Mouse (Mus musculus) MEL (cell line): Measurements from ENCODE around the gene Slc26a10. TPM values are rescaled to one million over a fixed set of nuclear protein-coding genes. Genes with fewer than 3 reads are reported as not detected.
A peak's percentile ranks its signal among the peaks of the same experiment; 100 is the strongest.

Experiments
- DNase-seq: peaks from one replicate; pipeline ENCODE4 v3.0.0; 2011; ENCODE audit warnings: low read depth, low spot score
- H3K27ac ChIP-seq: 2 replicates; pipeline ENCODE4 v1.5.1; 2012; ENCODE audit warnings: low read depth, mild to moderate bottlenecking, control low read depth, low read length, moderate library complexity; ENCODE audit not compliant: control insufficient read depth
- H3K27me3 ChIP-seq, 2 experiments: fragments of 150-350 bp in 1 of 2; sonication (generic) in 1 of 2; 2 replicates each; pipeline ENCODE4 v1.6.1; 2012; ENCODE audit warnings: low read length in 2 of 2, mild to moderate bottlenecking in 2 of 2, improper control_type of control experiment in 1 of 2, moderate library complexity in 1 of 2; ENCODE audit not compliant: insufficient read depth in 2 of 2, control insufficient read depth in 1 of 2
- H3K36me3 ChIP-seq, 2 experiments: 2 replicates each; pipeline ENCODE4 v1.6.1; 2012 to 2014; ENCODE audit warnings: low read length in 2 of 2, improper control_type of control experiment in 1 of 2, inconsistent platforms in 1 of 2, mild to moderate bottlenecking in 1 of 2; ENCODE audit not compliant: insufficient read depth in 2 of 2, control insufficient read depth in 1 of 2
- H3K4me1 ChIP-seq, 2 experiments: fragments of 150-350 bp in 1 of 2; sonication (generic) in 1 of 2; 2 replicates each; pipeline ENCODE4 v1.6.1; 2012; ENCODE audit warnings: low read length in 2 of 2, improper control_type of control experiment in 1 of 2, mild to moderate bottlenecking in 1 of 2; ENCODE audit not compliant: insufficient read depth in 2 of 2, control insufficient read depth in 1 of 2
- H3K4me3 ChIP-seq, 2 experiments: fragments of 150-350 bp in 1 of 2; sonication (generic) in 1 of 2; 2 replicates each; pipeline ENCODE4 v1.5.1; 2012; ENCODE audit warnings: low read depth in 2 of 2, low read length in 2 of 2, mild to moderate bottlenecking in 2 of 2, moderate library complexity in 2 of 2, control low read depth in 1 of 2, improper control_type of control experiment in 1 of 2; ENCODE audit not compliant: control insufficient read depth in 1 of 2, insufficient read depth in 1 of 2
- H3K79me2 ChIP-seq: 2 replicates; pipeline ENCODE4 v1.6.1; 2012; ENCODE audit warnings: mild to moderate bottlenecking, low read length, moderate library complexity; ENCODE audit not compliant: control insufficient read depth, poor library complexity, insufficient read depth
- H3K9ac ChIP-seq: 2 replicates; pipeline ENCODE4 v1.6.1; 2012; ENCODE audit warnings: low read depth, mild to moderate bottlenecking, control low read depth, low read length, moderate library complexity; ENCODE audit not compliant: control insufficient read depth, poor library complexity, severe bottlenecking
- H3K9me3 ChIP-seq: fragments of 150-350 bp; sonication (generic); replicated peaks from 2 replicates; pipeline ENCODE4 v1.6.1; 2012; ENCODE audit warnings: mild to moderate bottlenecking, low read length, improper control_type of control experiment, moderate library complexity; ENCODE audit not compliant: insufficient read depth
- BHLHE40 ChIP-seq: IDR thresholded peaks from 2 replicates; pipeline ENCODE4 v1.6.1; 2012; ENCODE audit warnings: low read depth, mild to moderate bottlenecking, inconsistent platforms, low read length, improper control_type of control experiment, borderline replicate concordance
- CHD1 ChIP-seq: IDR thresholded peaks from 2 replicates; pipeline ENCODE4 v1.6.1; 2012; ENCODE audit warnings: low read depth, mild to moderate bottlenecking, inconsistent platforms, low read length, improper control_type of control experiment
- CHD2 ChIP-seq: IDR thresholded peaks from 2 replicates; pipeline ENCODE4 v1.6.1; 2011; ENCODE audit warnings: low read length, improper control_type of control experiment
- CTCF ChIP-seq, 3 experiments: IDR thresholded peaks in 2 of 3; conservative IDR thresholded peaks in 1 of 3; 2 replicates each; pipeline ENCODE4 v1.5.1; 2011 to 2012; ENCODE audit warnings: low read length in 3 of 3, low read depth in 2 of 3, mild to moderate bottlenecking in 2 of 3, improper control_type of control experiment in 1 of 3, inconsistent platforms in 1 of 3, mixed read lengths in 1 of 3, moderate library complexity in 1 of 3; ENCODE audit not compliant: control insufficient read depth in 1 of 3, insufficient read depth in 1 of 3, poor library complexity in 1 of 3, severe bottlenecking in 1 of 3
- E2F4 ChIP-seq: IDR thresholded peaks from 2 replicates; pipeline ENCODE4 v1.6.1; 2011; ENCODE audit warnings: low read depth, low read length, improper control_type of control experiment, borderline replicate concordance
- ELF1 ChIP-seq: IDR thresholded peaks from 2 replicates; pipeline ENCODE4 v1.6.1; 2014; ENCODE audit warnings: low read depth, mild to moderate bottlenecking, inconsistent platforms, low read length, improper control_type of control experiment, moderate library complexity
- EP300 ChIP-seq, 2 experiments: IDR thresholded peaks; 2 replicates each; pipeline ENCODE4 v1.6.1; 2011; ENCODE audit warnings: improper control_type of control experiment in 2 of 2, low read length in 2 of 2, low read depth in 1 of 2, mild to moderate bottlenecking in 1 of 2
- ETS1 ChIP-seq: IDR thresholded peaks from 2 replicates; pipeline ENCODE4 v1.6.1; 2012; ENCODE audit warnings: low read depth, mild to moderate bottlenecking, inconsistent platforms, low read length, improper control_type of control experiment, moderate library complexity
- GABPA ChIP-seq: IDR thresholded peaks from 2 replicates; pipeline ENCODE4 v1.6.1; 2012; ENCODE audit warnings: low read depth, mild to moderate bottlenecking, inconsistent platforms, low read length, improper control_type of control experiment, moderate library complexity
- GATA1 ChIP-seq: IDR thresholded peaks from 2 replicates; pipeline ENCODE4 v1.6.1; 2011; ENCODE audit warnings: low read depth, low read length, improper control_type of control experiment
- HCFC1 ChIP-seq: IDR thresholded peaks from 2 replicates; pipeline ENCODE4 v1.6.1; 2012; ENCODE audit warnings: low read depth, mild to moderate bottlenecking, inconsistent platforms, low read length, improper control_type of control experiment, moderate library complexity
- JUND ChIP-seq: IDR thresholded peaks from 2 replicates; pipeline ENCODE4 v1.6.1; 2011; ENCODE audit warnings: low read depth, mild to moderate bottlenecking, improper control_type of control experiment, low read length
- KAT2A ChIP-seq: conservative IDR thresholded peaks from 2 replicates; pipeline ENCODE4 v1.6.1; 2012; ENCODE audit warnings: low read depth, low read length, improper control_type of control experiment, inconsistent platforms
- MAFK ChIP-seq: IDR thresholded peaks from 2 replicates; pipeline ENCODE4 v1.6.1; 2011; ENCODE audit warnings: low read depth, mild to moderate bottlenecking, low read length, improper control_type of control experiment, borderline replicate concordance
- MAZ ChIP-seq: IDR thresholded peaks from 2 replicates; pipeline ENCODE4 v1.6.1; 2012; ENCODE audit warnings: low read depth, mild to moderate bottlenecking, inconsistent platforms, low read length, improper control_type of control experiment
- MEF2A ChIP-seq: IDR thresholded peaks from 2 replicates; pipeline ENCODE4 v1.6.1; 2014; ENCODE audit warnings: low read depth, mild to moderate bottlenecking, inconsistent platforms, low read length, improper control_type of control experiment; ENCODE audit not compliant: poor library complexity, insufficient replicate concordance, severe bottlenecking; ENCODE audit errors: extremely low read depth
- MXI1 ChIP-seq: IDR thresholded peaks from 2 replicates; pipeline ENCODE4 v1.6.1; 2011; ENCODE audit warnings: mild to moderate bottlenecking, low read depth, low read length, improper control_type of control experiment
- MYB ChIP-seq: IDR thresholded peaks from 2 replicates; pipeline ENCODE4 v1.6.1; 2011; ENCODE audit warnings: mild to moderate bottlenecking, low read depth, low read length, improper control_type of control experiment
- NELFE ChIP-seq: IDR thresholded peaks from 2 replicates; pipeline ENCODE4 v1.6.1; 2011; ENCODE audit warnings: low read depth, low read length, improper control_type of control experiment
- NRF1 ChIP-seq: IDR thresholded peaks from 2 replicates; pipeline ENCODE4 v1.6.1; 2014; ENCODE audit warnings: low read depth, mild to moderate bottlenecking, inconsistent platforms, low read length, improper control_type of control experiment, moderate library complexity; ENCODE audit not compliant: poor library complexity, insufficient read depth, severe bottlenecking
- POLR2A ChIP-seq, 2 experiments: IDR thresholded peaks; 2 replicates each; pipeline ENCODE4 v1.6.1; 2011 to 2012; ENCODE audit warnings: low read length in 2 of 2, mild to moderate bottlenecking in 2 of 2, control low read depth in 1 of 2, improper control_type of control experiment in 1 of 2, low read depth in 1 of 2, moderate library complexity in 1 of 2; ENCODE audit not compliant: control insufficient read depth in 1 of 2, insufficient read depth in 1 of 2, poor library complexity in 1 of 2
- POLR2AphosphoS2 ChIP-seq: IDR thresholded peaks from 2 replicates; pipeline ENCODE4 v1.6.1; 2011; ENCODE audit warnings: low read length, improper control_type of control experiment
- RCOR1 ChIP-seq: IDR thresholded peaks from 2 replicates; pipeline ENCODE4 v1.6.1; 2012; ENCODE audit warnings: low read depth, mild to moderate bottlenecking, inconsistent platforms, low read length, improper control_type of control experiment
- SIN3A ChIP-seq: IDR thresholded peaks from 2 replicates; pipeline ENCODE4 v1.6.1; 2012; ENCODE audit warnings: low read length, improper control_type of control experiment, inconsistent platforms
- TAL1 ChIP-seq: IDR thresholded peaks from 2 replicates; pipeline ENCODE4 v1.6.1; 2012; ENCODE audit warnings: mild to moderate bottlenecking, inconsistent platforms, low read length, moderate library complexity, mixed read lengths
- TBP ChIP-seq: IDR thresholded peaks from 2 replicates; pipeline ENCODE4 v1.8.0; 2011; ENCODE audit warnings: low read depth, low read length, improper control_type of control experiment
- TCF12 ChIP-seq: IDR thresholded peaks from 2 replicates; pipeline ENCODE4 v1.6.1; 2014; ENCODE audit warnings: low read depth, mild to moderate bottlenecking, inconsistent platforms, low read length, improper control_type of control experiment, moderate library complexity
- UBTF ChIP-seq: IDR thresholded peaks from 2 replicates; pipeline ENCODE4 v1.6.1; 2012; ENCODE audit warnings: low read depth, mild to moderate bottlenecking, inconsistent platforms, low read length, improper control_type of control experiment, moderate library complexity, borderline replicate concordance; ENCODE audit not compliant: insufficient read depth
- USF1 ChIP-seq: IDR thresholded peaks from 2 replicates; pipeline ENCODE4 v1.6.1; 2014; ENCODE audit warnings: low read depth, mild to moderate bottlenecking, inconsistent platforms, low read length, improper control_type of control experiment, moderate library complexity
- USF2 ChIP-seq, 2 experiments: IDR thresholded peaks; 2 replicates each; pipeline ENCODE4 v1.6.1; 2011 to 2012; ENCODE audit warnings: improper control_type of control experiment in 2 of 2, low read length in 2 of 2, borderline replicate concordance in 1 of 2, inconsistent platforms in 1 of 2, low read depth in 1 of 2, mild to moderate bottlenecking in 1 of 2; ENCODE audit not compliant: insufficient read depth in 1 of 2
- ZC3H11A ChIP-seq: IDR thresholded peaks from 2 replicates; pipeline ENCODE4 v1.6.1; 2012; ENCODE audit warnings: low read depth, mild to moderate bottlenecking, inconsistent platforms, low read length, improper control_type of control experiment
- ZKSCAN1 ChIP-seq: IDR thresholded peaks from 2 replicates; pipeline ENCODE4 v1.6.1; 2012; ENCODE audit warnings: low read depth, mild to moderate bottlenecking, inconsistent platforms, low read length, improper control_type of control experiment, moderate library complexity
- ZMIZ1 ChIP-seq: IDR thresholded peaks from 2 replicates; pipeline ENCODE4 v1.6.1; 2012; ENCODE audit warnings: low read depth, mild to moderate bottlenecking, inconsistent platforms, low read length, improper control_type of control experiment, moderate library complexity
- polyA plus RNA-seq, 2 experiments: library from polyadenylated mRNA; stranded (reverse) in 1 of 2; unstranded in 1 of 2; fragments of >175 nt in 1 of 2; fragments of >200 nt in 1 of 2; gene quantifications; 2 replicates each; pipeline versions ENCODE4 v1.2.1 to v1.2.4; 2012; ENCODE audit warnings: low replicate concordance in 2 of 2, low read depth in 1 of 2; ENCODE audit not compliant: insufficient read length in 2 of 2, insufficient read depth in 1 of 2, missing spikeins in 1 of 2
- total RNA-seq: library from RNA; depleted of rRNA; stranded (reverse); fragments of 300-350 nt; gene quantifications from 2 replicates; pipeline ENCODE4 v1.2.3, GENCODE M21; 2012

Slc26a10 gene
- total and polyA plus RNA-seq, 3 experiments = 1.1 to 1.3 TPM; not detected in 1

GRCm38 (mm10) chr10:127136510-127136909 lies 43.9 kb downstream of the Slc26a10 start (continued):
- TF ChIP-seq GATA1 = no peak
- peak; percentile 66; the same call in 1 of the 2 replicates for TF ChIP-seq ZMIZ1
- TF ChIP-seq SIN3A = peak; percentile 81
- TF ChIP-seq NELFE = peak; percentile 19; the same call in 1 of the 2 replicates
- TF ChIP-seq MYB = no peak

GRCm38 (mm10) chr10:127135118-127135836 lies 45.2 kb downstream of the Slc26a10 start:
- DNase-seq = peak; percentile 92
- peak; percentile 88 for TF ChIP-seq TAL1
- no peak for TF ChIP-seq MAFK
- no peak for TF ChIP-seq CTCF (IDR thresholded peaks at IDR 0.05 in 2 of 3, conservative IDR thresholded peaks at IDR 0.05 in 1 of 3; ENCODE audit: control insufficient read depth in 1 of 3, insufficient read depth in 1 of 3, low read depth in 2 of 3, low read length in 3 of 3, poor library complexity in 1 of 3, severe bottlenecking in 1 of 3)
- peak; percentile 88 for TF ChIP-seq TCF12
- peak; percentile 79; the same call in 1 of the 2 replicates for TF ChIP-seq TBP
- TF ChIP-seq NRF1 = no peak
- no peak for TF ChIP-seq ELF1
- TF ChIP-seq ZKSCAN1 = no peak
- TF ChIP-seq HCFC1 = peak; percentile 53; the same call in 1 of the 2 replicates
- TF ChIP-seq GABPA = no peak
- TF ChIP-seq POLR2AphosphoS2 = no peak
- no peak for TF ChIP-seq CHD2
- no peak; the same call in 1 of the 2 replicates for TF ChIP-seq CHD1
- TF ChIP-seq MAZ = peak; percentile 95
- TF ChIP-seq KAT2A = no peak
- no peak for TF ChIP-seq MYB
- peak; percentile 63 for TF ChIP-seq ETS1
- peak; percentile 53 for TF ChIP-seq MXI1
- no peak; the same call in 1 of the 2 replicates for TF ChIP-seq ZMIZ1
- TF ChIP-seq USF2 (IDR thresholded peaks at IDR 0.05; ENCODE audit: borderline replicate concordance in 1 of 2, insufficient read depth in 1 of 2, low read depth in 1 of 2, low read length in 2 of 2) = no peak
- peak; percentile 24 to 71; a peak in 3 of 4 replicates for TF ChIP-seq POLR2A (IDR thresholded peaks at IDR 0.05; ENCODE audit: control insufficient read depth in 1 of 2, insufficient read depth in 1 of 2, low read depth in 1 of 2, low read length in 2 of 2, poor library complexity in 1 of 2)
- peak; percentile 78 for TF ChIP-seq GATA1
- TF ChIP-seq SIN3A = no peak
- TF ChIP-seq EP300 (IDR thresholded peaks at IDR 0.05; ENCODE audit: low read depth in 1 of 2, low read length in 2 of 2) = peak; percentile 34 to 75
- no peak for TF ChIP-seq RCOR1
- no peak for TF ChIP-seq ZC3H11A
- no peak for TF ChIP-seq JUND
- no peak for TF ChIP-seq BHLHE40
- no peak for TF ChIP-seq MEF2A
- TF ChIP-seq E2F4 = no peak
- TF ChIP-seq USF1 = no peak
- TF ChIP-seq UBTF = no peak

More at GRCm38 (mm10) chr10:127135118-127135836, 45.2 kb downstream of the Slc26a10 start:
- Histone ChIP-seq H3K4me1 (peaks cover 31 to 44% of the 10 kb centered on the region in 2 experiments), H3K4me3 (peak overlapping the region; percentile 43 to 55), H3K9me3 (no peaks in the 10 kb centered on the region), H3K79me2 (no peaks in the 10 kb centered on the region; the same call in 1 of the 2 replicates), H3K9ac (peak overlapping the region; percentile 76), H3K36me3 (peaks cover 0 to 41% of the 10 kb centered on the region in 2 experiments; a peak in 2 of 4 replicates), H3K27ac (peak overlapping the region; percentile 96), H3K27me3 (no peaks in the 10 kb centered on the region)
